Mouse (Mus musculus): ENCODE results near the gene Tas1r3. TPM values are rescaled to one million over a fixed set of nuclear protein-coding genes. Genes with fewer than 3 reads are reported as not detected.
A peak's percentile ranks its signal among the peaks of the same experiment; 100 is the strongest.

The Tas1r3 gene
- polyA plus RNA-seq, 1 experiment from 2014 or later: 0.18 TPM

GRCm38 (mm10) chr4:155840076-155841002, 22.8 kb downstream of the Tas1r3 start:
- Histone ChIP-seq H3K4me1 (ENCODE audit: control insufficient read depth, insufficient read depth, low read length) (peaks cover 31% of the 10 kb centered on the region), H3K27me3 (ENCODE audit: control insufficient read depth, insufficient read depth, low read length) (peaks cover 3% of the 10 kb centered on the region; the same call in 1 of the 2 replicates), H3K27ac (ENCODE audit: low read length) (peak overlapping the region; percentile 80), H3K36me3 (ENCODE audit: control insufficient read depth, insufficient read depth) (no peaks in the 10 kb centered on the region), H3K4me2 (ENCODE audit: low read depth, low read length) (peak overlapping the region; percentile 72), H3K9ac (ENCODE audit: low read length) (peak overlapping the region; percentile 68), H3K4me3 (ENCODE audit: low read length) (peak overlapping the region; percentile 52), H3K9me3 (replicated peaks; ENCODE audit: control insufficient read depth, low read length) (0 out of 2 replicates have a peak, but pooled peaks cover 2% of the 10 kb centered on the region)
- no peak for ATAC-seq (replicated peaks; ENCODE audit: extremely low read depth, insufficient read depth, low FRiP score)
- WGBS: 15% methylated on average over 8 of the region's 8 CpGs

GRCm38 (mm10) chr4:155839483-155839910, 23.7 kb downstream of the Tas1r3 start, which contains the start of gene Mxra8:
Gene Mxra8, plus strand, starts transcription at chr4:155839680.
- Histone ChIP-seq H3K27me3 (ENCODE audit: control insufficient read depth, insufficient read depth, low read length) (peaks cover 3% of the 10 kb centered on the region; the same call in 1 of the 2 replicates), H3K4me2 (ENCODE audit: low read depth, low read length) (peak within 1 kb of the TSS; percentile 72), H3K4me3 (ENCODE audit: low read length) (peak within 1 kb of the TSS; percentile 52), H3K4me1 (ENCODE audit: control insufficient read depth, insufficient read depth, low read length) (peaks cover 31% of the 10 kb centered on the region), H3K36me3 (ENCODE audit: control insufficient read depth, insufficient read depth) (no peaks in the 10 kb centered on the region), H3K27ac (ENCODE audit: low read length) (peak within 1 kb of the TSS; percentile 87), H3K9me3 (replicated peaks; ENCODE audit: control insufficient read depth, low read length) (0 out of 2 replicates have a peak, but pooled peaks cover 2% of the 10 kb centered on the region), H3K9ac (ENCODE audit: low read length) (peak within 1 kb of the TSS; percentile 68)
- 12% methylated on average over 16 of the region's 16 CpGs for WGBS
- peak; percentile 85 for ATAC-seq (replicated peaks; ENCODE audit: extremely low read depth, insufficient read depth, low FRiP score)

- Histone ChIP-seq H3K9ac (ENCODE audit: low read length) (peak overlapping the region; percentile 11; the same call in 1 of the 2 replicates), H3K4me3 (ENCODE audit: low read length) (no peak overlapping the region), H3K36me3 (ENCODE audit: control insufficient read depth, insufficient read depth) (no peaks in the 10 kb centered on the region), H3K9me3 (replicated peaks; ENCODE audit: control insufficient read depth, low read length) (0 out of 2 replicates have a peak, but pooled peaks cover 2% of the 10 kb centered on the region), H3K27ac (ENCODE audit: low read length) (peak overlapping the region; percentile 87), H3K4me2 (ENCODE audit: low read depth, low read length) (peak overlapping the region; percentile 72; the same call in 1 of the 2 replicates), H3K27me3 (ENCODE audit: control insufficient read depth, insufficient read depth, low read length) (peaks cover 3% of the 10 kb centered on the region; the same call in 1 of the 2 replicates), H3K4me1 (ENCODE audit: control insufficient read depth, insufficient read depth, low read length) (peaks cover 38% of the 10 kb centered on the region)
- 31% methylated on average over 8 of the region's 8 CpGs for WGBS
- ATAC-seq (replicated peaks; ENCODE audit: extremely low read depth, insufficient read depth, low FRiP score): no peak
Observed at GRCm38 (mm10) chr4:155838187-155839153, 24.7 kb downstream of the Tas1r3 start.

GRCm38 (mm10) chr4:155837404-155838010, 25.7 kb downstream of the Tas1r3 start:
- H3K4me1 ChIP-seq (ENCODE audit: control insufficient read depth, insufficient read depth, low read length): peaks cover 38% of the 10 kb centered on the region
- ATAC-seq (replicated peaks; ENCODE audit: extremely low read depth, insufficient read depth, low FRiP score): no peak
- H3K9me3 ChIP-seq (replicated peaks; ENCODE audit: control insufficient read depth, low read length): 0 out of 2 replicates have a peak, but pooled peaks cover 2% of the 10 kb centered on the region
- H3K4me2 ChIP-seq (ENCODE audit: low read depth, low read length): 0 out of 2 replicates have a peak overlapping the region, but pooled peaks have one; percentile 18
- peak overlapping the region; percentile 11; the same call in 1 of the 2 replicates for H3K9ac ChIP-seq (ENCODE audit: low read length)
- H3K27ac ChIP-seq (ENCODE audit: low read length): peak overlapping the region; percentile 87
- H3K36me3 ChIP-seq (ENCODE audit: control insufficient read depth, insufficient read depth): no peaks in the 10 kb centered on the region
- peaks cover 3% of the 10 kb centered on the region; the same call in 1 of the 2 replicates for H3K27me3 ChIP-seq (ENCODE audit: control insufficient read depth, insufficient read depth, low read length)
- WGBS: 43% methylated on average over 11 of the region's 11 CpGs
- H3K4me3 ChIP-seq (ENCODE audit: low read length): no peak overlapping the region

GRCm38 (mm10) chr4:155833836-155834235, 29.3 kb downstream of the Tas1r3 start:
- Histone ChIP-seq H3K9me3 (replicated peaks; ENCODE audit: control insufficient read depth, low read length) (0 out of 2 replicates have a peak, but pooled peaks cover 2% of the 10 kb centered on the region), H3K27ac (ENCODE audit: low read length) (peak overlapping the region; percentile 63), H3K27me3 (ENCODE audit: control insufficient read depth, insufficient read depth, low read length) (no peaks in the 10 kb centered on the region), H3K9ac (ENCODE audit: low read length) (no peak overlapping the region), H3K4me3 (ENCODE audit: low read length) (no peak overlapping the region), H3K4me2 (ENCODE audit: low read depth, low read length) (no peak overlapping the region), H3K4me1 (ENCODE audit: control insufficient read depth, insufficient read depth, low read length) (peaks cover 29% of the 10 kb centered on the region), H3K36me3 (ENCODE audit: control insufficient read depth, insufficient read depth) (no peaks in the 10 kb centered on the region)
- peak; percentile 5; the same call in 1 of the 2 replicates for ATAC-seq (replicated peaks; ENCODE audit: extremely low read depth, insufficient read depth, low FRiP score)
- 17% methylated on average over 2 of the region's 2 CpGs for WGBS

GRCm38 (mm10) chr4:155833234-155833633, 29.9 kb downstream of the Tas1r3 start:
- Histone ChIP-seq H3K4me3 (ENCODE audit: low read length) (no peak overlapping the region), H3K36me3 (ENCODE audit: control insufficient read depth, insufficient read depth) (no peaks in the 10 kb centered on the region), H3K27ac (ENCODE audit: low read length) (no peak overlapping the region), H3K4me1 (ENCODE audit: control insufficient read depth, insufficient read depth, low read length) (peaks cover 26% of the 10 kb centered on the region), H3K9me3 (replicated peaks; ENCODE audit: control insufficient read depth, low read length) (0 out of 2 replicates have a peak, but pooled peaks cover 2% of the 10 kb centered on the region), H3K27me3 (ENCODE audit: control insufficient read depth, insufficient read depth, low read length) (no peaks in the 10 kb centered on the region), H3K4me2 (ENCODE audit: low read depth, low read length) (no peak overlapping the region), H3K9ac (ENCODE audit: low read length) (no peak overlapping the region)
- ATAC-seq (replicated peaks; ENCODE audit: extremely low read depth, insufficient read depth, low FRiP score): no peak
- WGBS: 90% methylated on average over 4 of the region's 4 CpGs

GRCm38 (mm10) chr4:155832321-155832720, 30.8 kb downstream of the Tas1r3 start:
- WGBS: 48% methylated on average over 10 of the region's 10 CpGs
- H3K27ac ChIP-seq (ENCODE audit: low read length): no peak overlapping the region
- ATAC-seq (replicated peaks; ENCODE audit: extremely low read depth, insufficient read depth, low FRiP score): no peak

GRCm38 (mm10) chr4:155831831-155832230, 31.3 kb downstream of the Tas1r3 start:
- 0% methylated on average over 25 of the region's 25 CpGs for WGBS
- Histone ChIP-seq H3K9me3 (replicated peaks; ENCODE audit: control insufficient read depth, low read length) (0 out of 2 replicates have a peak, but pooled peaks cover 2% of the 10 kb centered on the region), H3K27ac (ENCODE audit: low read length) (peak overlapping the region; percentile 94), H3K27me3 (ENCODE audit: control insufficient read depth, insufficient read depth, low read length) (no peaks in the 10 kb centered on the region), H3K9ac (ENCODE audit: low read length) (peak overlapping the region; percentile 85), H3K4me2 (ENCODE audit: low read depth, low read length) (peak overlapping the region; percentile 90), H3K4me1 (ENCODE audit: control insufficient read depth, insufficient read depth, low read length) (peaks cover 15% of the 10 kb centered on the region), H3K36me3 (ENCODE audit: control insufficient read depth, insufficient read depth) (peaks cover 8% of the 10 kb centered on the region), H3K4me3 (ENCODE audit: low read length) (peak overlapping the region; percentile 66)
- peak; percentile 3; the same call in 1 of the 2 replicates for ATAC-seq (replicated peaks; ENCODE audit: extremely low read depth, insufficient read depth, low FRiP score)

More at GRCm38 (mm10) chr4:155832321-155832720, 30.8 kb downstream of the Tas1r3 start:
- H3K4me2 ChIP-seq (ENCODE audit: low read depth, low read length): peak overlapping the region; percentile 90
- peaks cover 18% of the 10 kb centered on the region for H3K4me1 ChIP-seq (ENCODE audit: control insufficient read depth, insufficient read depth, low read length)
- peak overlapping the region; percentile 66 for H3K4me3 ChIP-seq (ENCODE audit: low read length)
- H3K9ac ChIP-seq (ENCODE audit: low read length): peak overlapping the region; percentile 85
- no peaks in the 10 kb centered on the region for H3K27me3 ChIP-seq (ENCODE audit: control insufficient read depth, insufficient read depth, low read length)
- H3K9me3 ChIP-seq (replicated peaks; ENCODE audit: control insufficient read depth, low read length): 0 out of 2 replicates have a peak, but pooled peaks cover 2% of the 10 kb centered on the region
- H3K36me3 ChIP-seq (ENCODE audit: control insufficient read depth, insufficient read depth): peaks cover 5% of the 10 kb centered on the region
